Mouse (Mus musculus) MEL (cell line): Measurements from ENCODE around the gene Col15a1. TPM values are rescaled to one million over a fixed set of nuclear protein-coding genes. Genes with fewer than 3 reads are reported as not detected.

Source experiments
- DNase-seq: peaks from one replicate; pipeline ENCODE4 v3.0.0; 2011; ENCODE audit warnings: low read depth, low spot score
- H3K27ac ChIP-seq: 2 replicates; pipeline ENCODE4 v1.5.1; 2012; ENCODE audit warnings: low read depth, mild to moderate bottlenecking, control low read depth, low read length, moderate library complexity; ENCODE audit not compliant: control insufficient read depth
- H3K27me3 ChIP-seq, 2 experiments: fragments of 150-350 bp in 1 of 2; sonication (generic) in 1 of 2; 2 replicates each; pipeline ENCODE4 v1.6.1; 2012; ENCODE audit warnings: low read length in 2 of 2, mild to moderate bottlenecking in 2 of 2, improper control_type of control experiment in 1 of 2, moderate library complexity in 1 of 2; ENCODE audit not compliant: insufficient read depth in 2 of 2, control insufficient read depth in 1 of 2
- H3K36me3 ChIP-seq, 2 experiments: 2 replicates each; pipeline ENCODE4 v1.6.1; 2012 to 2014; ENCODE audit warnings: low read length in 2 of 2, improper control_type of control experiment in 1 of 2, inconsistent platforms in 1 of 2, mild to moderate bottlenecking in 1 of 2; ENCODE audit not compliant: insufficient read depth in 2 of 2, control insufficient read depth in 1 of 2
- H3K4me1 ChIP-seq, 2 experiments: fragments of 150-350 bp in 1 of 2; sonication (generic) in 1 of 2; 2 replicates each; pipeline ENCODE4 v1.6.1; 2012; ENCODE audit warnings: low read length in 2 of 2, improper control_type of control experiment in 1 of 2, mild to moderate bottlenecking in 1 of 2; ENCODE audit not compliant: insufficient read depth in 2 of 2, control insufficient read depth in 1 of 2
- H3K4me3 ChIP-seq, 2 experiments: fragments of 150-350 bp in 1 of 2; sonication (generic) in 1 of 2; 2 replicates each; pipeline ENCODE4 v1.5.1; 2012; ENCODE audit warnings: low read depth in 2 of 2, low read length in 2 of 2, mild to moderate bottlenecking in 2 of 2, moderate library complexity in 2 of 2, control low read depth in 1 of 2, improper control_type of control experiment in 1 of 2; ENCODE audit not compliant: control insufficient read depth in 1 of 2, insufficient read depth in 1 of 2
- H3K79me2 ChIP-seq: 2 replicates; pipeline ENCODE4 v1.6.1; 2012; ENCODE audit warnings: mild to moderate bottlenecking, low read length, moderate library complexity; ENCODE audit not compliant: control insufficient read depth, poor library complexity, insufficient read depth
- H3K9ac ChIP-seq: 2 replicates; pipeline ENCODE4 v1.6.1; 2012; ENCODE audit warnings: low read depth, mild to moderate bottlenecking, control low read depth, low read length, moderate library complexity; ENCODE audit not compliant: control insufficient read depth, poor library complexity, severe bottlenecking
- H3K9me3 ChIP-seq: fragments of 150-350 bp; sonication (generic); replicated peaks from 2 replicates; pipeline ENCODE4 v1.6.1; 2012; ENCODE audit warnings: mild to moderate bottlenecking, low read length, improper control_type of control experiment, moderate library complexity; ENCODE audit not compliant: insufficient read depth
- BHLHE40 ChIP-seq: IDR thresholded peaks from 2 replicates; pipeline ENCODE4 v1.6.1; 2012; ENCODE audit warnings: low read depth, mild to moderate bottlenecking, inconsistent platforms, low read length, improper control_type of control experiment, borderline replicate concordance
- EP300 ChIP-seq, 2 experiments: IDR thresholded peaks; 2 replicates each; pipeline ENCODE4 v1.6.1; 2011; ENCODE audit warnings: improper control_type of control experiment in 2 of 2, low read length in 2 of 2, low read depth in 1 of 2, mild to moderate bottlenecking in 1 of 2
- HCFC1 ChIP-seq: IDR thresholded peaks from 2 replicates; pipeline ENCODE4 v1.6.1; 2012; ENCODE audit warnings: low read depth, mild to moderate bottlenecking, inconsistent platforms, low read length, improper control_type of control experiment, moderate library complexity
- JUND ChIP-seq: IDR thresholded peaks from 2 replicates; pipeline ENCODE4 v1.6.1; 2011; ENCODE audit warnings: low read depth, mild to moderate bottlenecking, improper control_type of control experiment, low read length
- KAT2A ChIP-seq: conservative IDR thresholded peaks from 2 replicates; pipeline ENCODE4 v1.6.1; 2012; ENCODE audit warnings: low read depth, low read length, improper control_type of control experiment, inconsistent platforms
- MEF2A ChIP-seq: IDR thresholded peaks from 2 replicates; pipeline ENCODE4 v1.6.1; 2014; ENCODE audit warnings: low read depth, mild to moderate bottlenecking, inconsistent platforms, low read length, improper control_type of control experiment; ENCODE audit not compliant: poor library complexity, insufficient replicate concordance, severe bottlenecking; ENCODE audit errors: extremely low read depth
- MXI1 ChIP-seq: IDR thresholded peaks from 2 replicates; pipeline ENCODE4 v1.6.1; 2011; ENCODE audit warnings: mild to moderate bottlenecking, low read depth, low read length, improper control_type of control experiment
- NELFE ChIP-seq: IDR thresholded peaks from 2 replicates; pipeline ENCODE4 v1.6.1; 2011; ENCODE audit warnings: low read depth, low read length, improper control_type of control experiment
- NRF1 ChIP-seq: IDR thresholded peaks from 2 replicates; pipeline ENCODE4 v1.6.1; 2014; ENCODE audit warnings: low read depth, mild to moderate bottlenecking, inconsistent platforms, low read length, improper control_type of control experiment, moderate library complexity; ENCODE audit not compliant: poor library complexity, insufficient read depth, severe bottlenecking
- POLR2A ChIP-seq, 2 experiments: IDR thresholded peaks; 2 replicates each; pipeline ENCODE4 v1.6.1; 2011 to 2012; ENCODE audit warnings: low read length in 2 of 2, mild to moderate bottlenecking in 2 of 2, control low read depth in 1 of 2, improper control_type of control experiment in 1 of 2, low read depth in 1 of 2, moderate library complexity in 1 of 2; ENCODE audit not compliant: control insufficient read depth in 1 of 2, insufficient read depth in 1 of 2, poor library complexity in 1 of 2
- POLR2AphosphoS2 ChIP-seq: IDR thresholded peaks from 2 replicates; pipeline ENCODE4 v1.6.1; 2011; ENCODE audit warnings: low read length, improper control_type of control experiment
- USF1 ChIP-seq: IDR thresholded peaks from 2 replicates; pipeline ENCODE4 v1.6.1; 2014; ENCODE audit warnings: low read depth, mild to moderate bottlenecking, inconsistent platforms, low read length, improper control_type of control experiment, moderate library complexity
- USF2 ChIP-seq, 2 experiments: IDR thresholded peaks; 2 replicates each; pipeline ENCODE4 v1.6.1; 2011 to 2012; ENCODE audit warnings: improper control_type of control experiment in 2 of 2, low read length in 2 of 2, borderline replicate concordance in 1 of 2, inconsistent platforms in 1 of 2, low read depth in 1 of 2, mild to moderate bottlenecking in 1 of 2; ENCODE audit not compliant: insufficient read depth in 1 of 2
- ZMIZ1 ChIP-seq: IDR thresholded peaks from 2 replicates; pipeline ENCODE4 v1.6.1; 2012; ENCODE audit warnings: low read depth, mild to moderate bottlenecking, inconsistent platforms, low read length, improper control_type of control experiment, moderate library complexity
- polyA plus RNA-seq, 2 experiments: library from polyadenylated mRNA; stranded (reverse) in 1 of 2; unstranded in 1 of 2; fragments of >175 nt in 1 of 2; fragments of >200 nt in 1 of 2; gene quantifications; 2 replicates each; pipeline versions ENCODE4 v1.2.1 to v1.2.4; 2012; ENCODE audit warnings: low replicate concordance in 2 of 2, low read depth in 1 of 2; ENCODE audit not compliant: insufficient read length in 2 of 2, insufficient read depth in 1 of 2, missing spikeins in 1 of 2
- total RNA-seq: library from RNA; depleted of rRNA; stranded (reverse); fragments of 300-350 nt; gene quantifications from 2 replicates; pipeline ENCODE4 v1.2.3, GENCODE M21; 2012

Gene Col15a1
- total and polyA plus RNA-seq, 3 experiments = 2.2 to 2.6 TPM; not detected in 1

DNA sequence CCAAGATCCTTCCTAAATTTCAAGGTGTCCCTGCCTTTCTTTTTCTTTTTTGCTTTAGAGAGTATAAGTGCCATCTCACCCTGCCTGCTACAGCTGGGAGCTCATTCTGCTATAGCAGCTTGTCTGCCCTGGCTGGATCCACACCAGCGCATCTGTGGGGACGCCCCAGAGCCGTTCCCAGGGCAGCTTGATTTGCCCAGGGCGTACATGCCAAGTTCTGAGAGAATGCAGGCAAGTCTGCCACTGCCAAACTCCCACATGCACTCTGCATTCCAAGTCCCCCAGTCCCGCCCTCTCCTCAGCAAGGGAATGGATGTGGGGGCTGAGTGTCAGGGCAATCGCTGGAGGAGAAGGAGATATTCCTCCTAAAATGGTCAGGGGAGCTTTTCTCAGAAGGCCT, 19.8 kb downstream of the Col15a1 start:
- Histone ChIP-seq H3K27ac (no peak overlapping the region), H3K9ac (no peak overlapping the region), H3K27me3 (peaks cover 0 to 3% of the 10 kb centered on the region in 2 experiments; a peak in 3 of 4 replicates), H3K4me3 (no peak overlapping the region)
- TF ChIP-seq USF2 (IDR thresholded peaks at IDR 0.05; ENCODE audit: borderline replicate concordance in 1 of 2, insufficient read depth in 1 of 2, low read depth in 1 of 2, low read length in 2 of 2) (no peak), JUND (no peak), EP300 (IDR thresholded peaks at IDR 0.05; ENCODE audit: low read depth in 1 of 2, low read length in 2 of 2) (no peak), POLR2AphosphoS2 (no peak), NELFE (no peak), HCFC1 (no peak), NRF1 (no peak), USF1 (no peak), KAT2A (no peak), MXI1 (no peak), ZMIZ1 (no peak), MEF2A (no peak)
- TF ChIP-seq, all 39 proteins: peak for 0
- no peak for DNase-seq
- Histone ChIP-seq H3K79me2 (no peaks in the 10 kb centered on the region), H3K9me3 (no peaks in the 10 kb centered on the region), H3K36me3 (no peaks in the 10 kb centered on the region; a peak in 1 of 4 replicates), H3K4me1 (peaks cover 0 to 8% of the 10 kb centered on the region in 2 experiments; a peak in 3 of 4 replicates)

DNA sequence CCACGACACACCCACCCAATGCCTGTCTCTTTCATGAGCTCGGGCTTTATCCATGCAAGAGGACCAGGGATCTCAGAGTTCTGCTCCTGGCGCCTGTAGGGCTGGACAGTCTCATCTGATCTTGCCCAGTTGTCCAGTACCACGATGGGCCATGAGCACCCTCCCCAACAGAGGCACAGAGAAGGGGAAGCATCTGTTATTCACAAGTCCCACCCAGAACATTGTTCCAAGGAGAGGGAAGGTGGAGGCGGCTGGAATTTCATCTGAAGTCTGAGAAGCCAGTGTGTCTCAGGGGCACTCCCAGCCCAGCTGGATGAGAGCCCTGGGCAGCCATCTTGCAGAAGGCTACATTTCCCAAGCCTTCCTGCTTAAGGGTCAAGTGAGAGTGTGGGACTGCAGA, 21.0 kb downstream of the Col15a1 start:
- no peak overlapping the region for H3K9ac ChIP-seq
- DNase-seq = no peak
- no peaks in the 10 kb centered on the region for H3K79me2 ChIP-seq
- peaks cover 0 to 3% of the 10 kb centered on the region in 2 experiments; a peak in 3 of 4 replicates for H3K27me3 ChIP-seq
- TF ChIP-seq POLR2AphosphoS2 (no peak), POLR2A (IDR thresholded peaks at IDR 0.05; ENCODE audit: control insufficient read depth in 1 of 2, insufficient read depth in 1 of 2, low read depth in 1 of 2, low read length in 2 of 2, poor library complexity in 1 of 2) (no peak), BHLHE40 (no peak), USF2 (IDR thresholded peaks at IDR 0.05; ENCODE audit: borderline replicate concordance in 1 of 2, insufficient read depth in 1 of 2, low read depth in 1 of 2, low read length in 2 of 2) (no peak)
- no peaks in the 10 kb centered on the region for H3K9me3 ChIP-seq
- no peaks in the 10 kb centered on the region; a peak in 1 of 4 replicates for H3K36me3 ChIP-seq
- H3K27ac ChIP-seq = no peak overlapping the region
- H3K4me1 ChIP-seq = peaks cover 0 to 8% of the 10 kb centered on the region in 2 experiments; a peak in 3 of 4 replicates
- H3K4me3 ChIP-seq = no peak overlapping the region
